Mouse (Mus musculus) midbrain, embryonic 12.5 days (tissue): Measurements from ENCODE around the gene Hsd17b14. TPM values are rescaled to one million over a fixed set of nuclear protein-coding genes. Genes with fewer than 3 reads are reported as not detected.

Source experiments
- ATAC-seq: fragments of 200-750 bp; cut with Nextera tagmentation; 2 replicates; pipeline ENCODE4 v1.8.0; 2017; ENCODE audit warnings: low read depth, moderate TSS enrichment, moderate library complexity; ENCODE audit not compliant: low FRiP score
- H3K27ac ChIP-seq: fragments of 300-500 bp; sonication (generic); replicated peaks from 2 replicates; pipeline ENCODE4 v1.5.1; 2016; ENCODE audit warnings: mild to moderate bottlenecking
- H3K27me3 ChIP-seq: fragments of 300-500 bp; sonication (generic); 2 replicates; pipeline ENCODE4 v1.6.1; 2016; ENCODE audit warnings: mild to moderate bottlenecking
- H3K36me3 ChIP-seq: fragments of 300-500 bp; sonication (generic); 2 replicates; pipeline ENCODE4 v1.6.1; 2016
- H3K4me1 ChIP-seq: fragments of 300-500 bp; sonication (generic); 2 replicates; pipeline ENCODE4 v1.6.1; 2016
- H3K4me2 ChIP-seq: fragments of 300-500 bp; sonication (generic); replicated peaks from 2 replicates; pipeline ENCODE4 v1.6.1; 2016; ENCODE audit warnings: mild to moderate bottlenecking, moderate library complexity
- H3K4me3 ChIP-seq: fragments of 300-500 bp; sonication (generic); 2 replicates; pipeline ENCODE4 v1.5.1; 2016; ENCODE audit warnings: mild to moderate bottlenecking
- H3K9ac ChIP-seq: fragments of 300-500 bp; sonication (generic); replicated peaks from 2 replicates; pipeline ENCODE4 v1.6.1; 2016; ENCODE audit warnings: mild to moderate bottlenecking, moderate library complexity
- H3K9me3 ChIP-seq: fragments of 300-500 bp; sonication (generic); 2 replicates; pipeline ENCODE4 v1.6.1; 2016; ENCODE audit warnings: mild to moderate bottlenecking
- WGBS: fragments of 180-500 bp; shearing (Covaris S2); methylation state at CpG from one replicate; pipeline ENCODE4 v1.1.7; 2016; 5-methylcytosine and 5-hydroxymethylcytosine counted together
- polyA plus RNA-seq: library from polyadenylated mRNA; unstranded; fragments of >200 nt; fragmentation: Nextera tagmentation; extraction: Ambion mirVana; gene quantifications from 2 replicates; pipeline ENCODE4 v1.2.1, GENCODE M21; 2016

Gene Hsd17b14
- polyA plus RNA-seq, 1 experiment from 2014 or later, result 0.78 TPM

DNA sequence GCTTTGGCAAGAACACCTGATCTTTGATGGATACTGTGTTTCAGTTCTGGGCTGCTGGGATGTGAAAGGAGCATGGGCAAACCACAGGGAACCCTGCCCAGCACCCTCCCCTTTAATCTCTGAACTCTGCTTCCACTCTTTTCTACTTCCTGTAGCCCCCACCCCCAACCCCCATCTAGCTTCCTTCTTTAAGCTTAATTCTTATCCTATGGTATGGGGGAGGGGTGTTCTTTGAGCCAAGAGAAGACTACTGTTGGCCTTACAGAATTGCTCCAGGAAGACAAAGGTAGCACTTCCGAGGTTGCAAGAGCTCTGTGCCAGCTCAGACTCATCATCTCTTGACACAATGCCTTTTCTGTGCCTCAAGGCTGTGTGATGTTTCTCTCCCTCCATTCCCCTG lies 17.3 kb downstream of the Hsd17b14 start:
- ATAC-seq, result no peak
- Histone ChIP-seq H3K4me2 (0 out of 2 replicates have a peak overlapping the region, but pooled peaks have one; percentile 80), H3K9ac (no peak overlapping the region), H3K4me1 (peaks cover 33% of the 10 kb centered on the region), H3K9me3 (no peaks in the 10 kb centered on the region), H3K36me3 (peaks cover 7% of the 10 kb centered on the region), H3K4me3 (no peak overlapping the region), H3K27me3 (no peaks in the 10 kb centered on the region), H3K27ac (no peak overlapping the region)
- 71% methylated on average over 1 of the region's 1 CpGs for WGBS

DNA sequence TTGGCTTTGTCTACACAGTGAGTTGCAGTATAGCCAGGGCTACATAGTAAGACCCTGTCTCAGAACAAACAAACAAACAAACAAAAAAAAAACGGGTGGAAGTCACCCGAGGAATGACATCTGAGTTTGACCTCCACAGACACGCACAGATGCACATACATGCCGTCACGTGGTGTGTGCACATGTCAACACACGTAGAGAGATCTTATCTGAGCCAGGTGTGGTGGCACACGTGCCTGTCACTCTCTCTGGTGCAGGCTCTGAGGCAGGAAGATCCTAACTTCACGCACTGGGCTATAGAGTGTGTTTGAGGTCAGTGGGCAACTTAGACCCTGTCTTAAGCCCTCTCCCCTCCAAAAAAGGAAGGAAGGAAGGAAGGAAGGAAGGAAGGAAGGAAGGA lies 19.3 kb downstream of the Hsd17b14 start:
- no peak overlapping the region for H3K4me3 ChIP-seq
- ATAC-seq, result no peak
- H3K36me3 ChIP-seq, result peaks cover 16% of the 10 kb centered on the region
- H3K4me1 ChIP-seq, result peaks cover 17% of the 10 kb centered on the region
- no peaks in the 10 kb centered on the region for H3K27me3 ChIP-seq
- H3K4me2 ChIP-seq, result no peak overlapping the region
- WGBS, result 86% methylated on average over 8 of the region's 8 CpGs
- no peaks in the 10 kb centered on the region for H3K9me3 ChIP-seq
- H3K9ac ChIP-seq, result no peak overlapping the region
- no peak overlapping the region for H3K27ac ChIP-seq

DNA sequence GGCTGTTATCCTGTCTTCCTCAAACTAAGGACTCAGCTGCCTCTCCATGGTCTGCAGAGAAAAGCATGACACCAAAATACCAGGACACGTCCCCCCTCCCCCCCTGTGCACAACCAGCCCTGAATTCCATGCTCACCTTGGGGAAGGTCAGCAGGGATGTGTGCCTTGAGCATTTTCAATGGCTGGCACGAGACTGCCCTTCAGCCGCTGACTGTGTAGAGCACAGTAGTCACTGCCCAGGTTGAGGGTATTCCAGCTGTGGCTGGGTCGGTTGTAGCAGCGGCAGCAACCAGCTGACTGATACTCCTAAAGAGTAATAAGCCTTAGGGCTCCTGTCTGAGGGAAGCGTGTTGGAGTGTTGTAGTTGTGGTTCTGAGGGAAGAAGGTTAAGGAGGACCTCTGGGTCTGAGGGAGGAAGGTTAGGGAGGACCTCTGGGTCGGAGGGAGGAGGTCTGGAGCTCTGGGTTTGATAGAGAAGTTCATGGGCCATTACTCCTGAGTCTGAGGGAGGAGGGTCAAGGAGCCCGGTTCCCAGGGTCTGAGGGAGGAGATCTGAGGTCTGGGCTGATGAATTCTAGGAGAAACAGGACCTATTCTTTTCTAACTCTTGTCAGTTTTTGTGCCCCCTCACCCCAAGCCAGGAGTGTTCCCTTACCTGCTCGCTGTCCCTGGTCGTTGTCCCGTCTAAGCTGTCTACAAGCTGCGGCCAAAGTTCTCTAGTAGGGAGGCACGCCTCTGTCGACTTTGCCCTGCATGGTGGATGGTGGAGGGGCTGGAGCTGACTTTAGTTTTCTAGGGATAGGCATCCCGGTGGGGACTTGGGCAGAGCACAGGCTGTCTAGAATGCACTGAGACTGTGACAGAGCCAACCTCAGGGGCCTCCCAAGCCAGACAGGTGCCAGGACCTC lies 20.0 kb downstream of the Hsd17b14 start:
- H3K27ac ChIP-seq, result no peak overlapping the region
- ATAC-seq, result no peak
- peaks cover 17% of the 10 kb centered on the region for H3K4me1 ChIP-seq
- no peaks in the 10 kb centered on the region for H3K9me3 ChIP-seq
- no peak overlapping the region for H3K9ac ChIP-seq
- WGBS, result 88% methylated on average over 15 of the region's 15 CpGs
- no peaks in the 10 kb centered on the region for H3K27me3 ChIP-seq
- peaks cover 17% of the 10 kb centered on the region for H3K36me3 ChIP-seq
- no peak overlapping the region for H3K4me3 ChIP-seq
- H3K4me2 ChIP-seq, result no peak overlapping the region

DNA sequence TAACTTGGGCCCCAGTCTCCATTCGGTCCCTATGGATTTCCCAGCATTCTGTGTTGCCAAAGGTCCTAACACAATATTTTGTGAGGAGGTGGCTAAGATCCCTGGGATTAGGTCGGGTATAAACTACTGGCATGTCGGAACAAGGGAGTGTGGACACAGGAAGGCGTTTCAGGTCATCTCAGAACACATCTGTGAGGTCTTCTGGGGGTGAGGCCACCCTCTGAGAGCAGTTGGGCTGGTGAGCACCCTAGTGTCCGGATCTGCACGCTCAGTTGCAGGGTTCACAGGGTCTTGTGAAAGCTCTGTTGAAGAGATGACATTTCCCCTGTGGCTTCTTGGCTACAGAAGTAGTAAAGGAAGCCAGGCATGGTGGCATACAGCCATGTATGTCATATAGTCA lies 31.2 kb downstream of the Hsd17b14 start:
- H3K4me3 ChIP-seq, result no peak overlapping the region
- no peak overlapping the region for H3K27ac ChIP-seq
- no peak overlapping the region for H3K9ac ChIP-seq
- peaks cover 18% of the 10 kb centered on the region for H3K36me3 ChIP-seq
- no peak for ATAC-seq
- H3K9me3 ChIP-seq, result no peaks in the 10 kb centered on the region
- no peaks in the 10 kb centered on the region for H3K27me3 ChIP-seq
- H3K4me2 ChIP-seq, result no peak overlapping the region
- 0 out of 2 replicates have a peak, but pooled peaks cover 3% of the 10 kb centered on the region for H3K4me1 ChIP-seq
- 88% methylated on average over 6 of the region's 6 CpGs for WGBS

DNA sequence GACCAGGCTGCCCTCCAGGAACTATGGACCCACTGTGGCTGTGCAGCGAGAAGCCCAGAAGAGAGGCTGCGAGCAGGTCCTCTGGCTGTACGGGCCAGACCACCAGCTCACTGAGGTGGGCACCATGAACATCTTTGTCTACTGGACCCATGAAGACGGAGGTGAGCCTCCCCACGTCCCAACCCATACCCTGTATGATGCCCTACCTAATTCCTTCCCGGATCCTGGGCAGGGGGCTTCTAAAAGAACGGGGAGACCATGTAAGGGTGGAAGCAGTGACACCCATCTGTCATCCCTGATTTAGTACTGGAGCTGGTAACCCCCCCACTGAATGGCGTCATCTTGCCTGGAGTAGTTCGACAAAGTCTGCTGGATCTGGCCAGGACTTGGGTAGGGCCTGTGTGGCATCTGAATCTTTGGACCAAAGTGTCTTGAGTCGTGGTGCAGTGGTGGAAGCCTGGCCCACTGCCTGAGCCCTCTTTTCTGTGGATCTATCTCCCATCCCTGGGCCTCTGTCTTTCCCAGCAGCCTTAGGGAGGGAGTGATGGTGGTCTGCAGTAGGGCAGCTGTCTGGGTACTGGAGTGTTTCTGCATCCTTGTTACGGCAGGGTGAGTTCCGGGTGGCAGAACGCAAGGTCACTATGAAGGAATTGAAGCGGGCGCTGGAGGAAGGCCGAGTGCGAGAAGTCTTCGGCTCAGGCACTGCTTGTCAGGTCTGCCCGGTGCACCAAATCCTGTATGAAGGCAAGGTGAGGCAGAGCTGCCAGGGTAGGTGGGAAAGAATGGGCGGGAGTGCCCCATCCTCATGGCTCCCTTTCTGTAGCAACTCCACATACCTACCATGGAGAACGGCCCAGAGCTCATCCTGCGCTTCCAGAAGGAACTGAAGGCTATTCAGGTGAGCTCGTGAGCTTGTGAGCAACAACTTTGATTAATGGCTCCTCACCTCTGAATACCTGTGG lies 33.2 kb downstream of the Hsd17b14 start:
- no peak overlapping the region for H3K9ac ChIP-seq

DNA sequence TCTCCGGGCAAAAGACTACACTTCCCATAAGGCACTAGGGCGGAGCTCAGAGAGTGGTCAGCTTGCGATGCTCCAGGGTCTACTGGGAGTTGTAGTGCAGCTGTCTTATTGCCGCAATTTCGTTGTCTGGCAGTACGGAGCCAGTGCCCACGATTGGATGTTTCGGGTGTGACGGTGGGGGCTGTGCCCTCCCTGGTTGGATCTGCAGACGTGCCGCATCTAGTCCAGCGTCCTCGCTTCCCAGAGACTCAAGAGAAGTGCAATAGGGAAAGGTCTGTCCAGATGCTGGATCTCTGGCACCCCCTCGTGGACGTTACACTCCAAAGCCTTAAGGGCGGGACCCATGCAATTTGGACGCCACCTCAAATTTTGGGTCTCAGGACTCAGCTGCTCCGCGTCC lies 34.5 kb downstream of the Hsd17b14 start:
- Histone ChIP-seq H3K9ac (0 out of 2 replicates have a peak overlapping the region, but pooled peaks have one; percentile 24), H3K4me1 (0 out of 2 replicates have a peak, but pooled peaks cover 3% of the 10 kb centered on the region), H3K4me3 (peak overlapping the region; percentile 35), H3K27ac (peak overlapping the region; percentile 63; the same call in 1 of the 2 replicates), H3K36me3 (peaks cover 18% of the 10 kb centered on the region), H3K9me3 (no peaks in the 10 kb centered on the region), H3K4me2 (peak overlapping the region; percentile 54), H3K27me3 (no peaks in the 10 kb centered on the region)
- WGBS, result 5% methylated on average over 19 of the region's 19 CpGs
- peak; percentile 97 for ATAC-seq

More for the DNA sequence above, 33.2 kb downstream of the Hsd17b14 start:
- Histone ChIP-seq H3K9me3 (no peaks in the 10 kb centered on the region), H3K4me3 (no peak overlapping the region), H3K27me3 (no peaks in the 10 kb centered on the region), H3K27ac (no peak overlapping the region), H3K4me1 (0 out of 2 replicates have a peak, but pooled peaks cover 3% of the 10 kb centered on the region), H3K4me2 (peak overlapping the region; percentile 5; the same call in 1 of the 2 replicates), H3K36me3 (peaks cover 18% of the 10 kb centered on the region)
- 93% methylated on average over 23 of the region's 23 CpGs for WGBS
- ATAC-seq, result no peak

DNA sequence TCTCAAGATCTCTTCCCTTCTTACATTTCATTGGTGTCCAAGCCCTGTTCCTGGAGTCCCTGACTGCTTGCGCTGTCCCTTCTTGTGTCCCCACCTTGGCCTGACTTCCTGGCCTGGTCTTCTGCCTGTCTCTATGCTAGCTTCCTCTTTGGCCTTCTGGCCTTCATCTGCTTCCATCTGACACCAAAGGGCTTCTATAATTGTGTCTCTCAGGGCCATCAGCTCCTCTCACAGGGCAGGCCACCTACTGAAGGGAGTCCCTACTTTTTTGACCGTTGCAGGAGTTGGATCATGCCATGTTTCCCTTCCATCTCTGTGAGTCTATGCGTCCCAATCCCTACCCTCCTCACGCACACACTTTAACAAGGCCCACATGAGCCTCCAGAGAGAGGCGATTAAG lies 35.2 kb downstream of the Hsd17b14 start:
- 0 out of 2 replicates have a peak overlapping the region, but pooled peaks have one; percentile 24 for H3K9ac ChIP-seq
- no peak for ATAC-seq
- H3K9me3 ChIP-seq, result no peaks in the 10 kb centered on the region
- H3K4me2 ChIP-seq, result no peak overlapping the region
- H3K4me3 ChIP-seq, result no peak overlapping the region
- H3K36me3 ChIP-seq, result peaks cover 15% of the 10 kb centered on the region
- H3K27me3 ChIP-seq, result no peaks in the 10 kb centered on the region
- 0 out of 2 replicates have a peak, but pooled peaks cover 3% of the 10 kb centered on the region for H3K4me1 ChIP-seq
- H3K27ac ChIP-seq, result no peak overlapping the region
- WGBS, result 96% methylated on average over 5 of the region's 5 CpGs

DNA sequence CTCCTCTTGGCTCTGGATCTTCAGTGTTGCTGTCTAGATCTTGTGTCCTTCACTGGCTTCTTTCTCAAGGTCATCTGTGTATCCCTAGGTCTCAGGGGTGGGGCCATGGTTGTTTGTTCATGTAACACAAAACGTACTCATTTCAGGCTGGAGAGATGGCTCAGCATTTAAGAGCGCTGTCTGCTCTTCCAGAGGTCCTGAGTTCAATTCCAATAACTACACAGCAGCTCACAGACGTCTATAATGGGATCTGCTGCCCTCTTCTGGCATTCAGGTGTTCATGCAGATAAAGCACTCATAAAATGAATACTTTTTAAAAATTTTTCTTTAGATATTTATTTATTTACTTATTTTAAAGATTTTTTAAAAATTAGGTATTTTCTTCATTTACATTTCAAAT lies 36.2 kb downstream of the Hsd17b14 start:
- 72% methylated on average over 3 of the region's 3 CpGs for WGBS
- H3K9ac ChIP-seq, result no peak overlapping the region
- no peak overlapping the region for H3K4me3 ChIP-seq
- no peaks in the 10 kb centered on the region for H3K27me3 ChIP-seq
- no peak for ATAC-seq
- H3K27ac ChIP-seq, result no peak overlapping the region
- 0 out of 2 replicates have a peak, but pooled peaks cover 3% of the 10 kb centered on the region for H3K4me1 ChIP-seq
- no peaks in the 10 kb centered on the region for H3K9me3 ChIP-seq
- peaks cover 5% of the 10 kb centered on the region for H3K36me3 ChIP-seq
- no peak overlapping the region for H3K4me2 ChIP-seq

DNA sequence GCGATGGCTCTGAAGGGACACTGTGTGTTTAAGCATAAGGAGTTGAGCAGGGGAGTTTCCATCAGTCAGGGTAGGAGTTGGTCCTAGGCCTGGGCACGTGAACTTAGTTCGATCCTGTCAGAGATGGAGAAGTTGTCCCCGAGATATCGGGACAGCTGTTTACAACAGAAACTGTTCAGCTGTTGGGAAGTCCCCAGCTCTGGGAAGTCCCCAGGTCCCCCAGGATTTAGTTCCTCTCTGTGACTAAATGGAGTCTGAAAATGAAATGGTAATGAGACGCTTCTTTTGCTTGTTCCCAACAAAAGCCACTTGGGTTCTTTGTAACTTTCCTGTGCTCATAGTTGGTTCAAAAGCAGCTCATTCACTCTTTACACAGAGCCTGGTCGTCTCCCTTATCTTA lies 37.2 kb downstream of the Hsd17b14 start:
- no peak overlapping the region for H3K9ac ChIP-seq

DNA sequence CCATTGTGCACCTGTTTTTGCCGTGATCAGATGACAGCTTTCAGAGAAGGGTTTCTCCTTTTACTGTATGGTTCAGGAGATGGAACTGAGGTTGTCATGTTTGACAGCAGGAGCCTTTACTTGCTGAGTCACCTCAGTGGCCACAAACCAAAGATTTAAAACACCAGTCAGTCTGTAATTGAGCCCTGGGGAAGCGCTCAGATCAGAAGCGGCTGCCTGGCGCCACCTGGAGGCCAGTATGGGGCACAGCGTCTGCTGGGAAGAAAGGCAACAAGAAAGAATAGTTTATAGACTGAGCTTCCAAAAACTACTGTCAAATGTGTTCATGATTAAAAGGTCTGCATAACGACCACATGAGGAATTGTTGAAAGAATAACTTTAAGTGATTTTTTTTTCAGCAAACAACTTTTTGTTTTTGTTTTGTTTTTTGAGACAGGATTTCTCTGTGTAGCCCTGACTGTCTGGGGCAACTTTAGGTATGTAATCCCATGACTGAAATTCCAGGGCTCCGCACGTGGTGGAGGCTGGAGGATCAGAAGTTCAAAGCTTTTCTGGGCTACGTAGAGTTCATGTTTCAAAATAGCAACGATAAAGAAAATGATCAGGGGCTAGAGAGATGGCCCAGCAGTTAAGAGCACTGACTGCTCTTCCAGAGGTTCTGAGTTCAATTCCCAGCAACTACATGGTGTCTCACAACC lies 38.6 kb downstream of the Hsd17b14 start:
- 29% methylated on average over 10 of the region's 10 CpGs for WGBS
- no peak for ATAC-seq
- H3K27me3 ChIP-seq, result no peaks in the 10 kb centered on the region
- no peak overlapping the region for H3K4me3 ChIP-seq
- no peaks in the 10 kb centered on the region for H3K36me3 ChIP-seq
- H3K9ac ChIP-seq, result no peak overlapping the region
- no peak overlapping the region for H3K27ac ChIP-seq
- 0 out of 2 replicates have a peak, but pooled peaks cover 3% of the 10 kb centered on the region for H3K4me1 ChIP-seq
- no peak overlapping the region for H3K4me2 ChIP-seq
- H3K9me3 ChIP-seq, result no peaks in the 10 kb centered on the region

More for the DNA sequence above, 37.2 kb downstream of the Hsd17b14 start:
- no peaks in the 10 kb centered on the region; the same call in 1 of the 2 replicates for H3K36me3 ChIP-seq
- no peak overlapping the region for H3K4me2 ChIP-seq
- H3K27me3 ChIP-seq, result no peaks in the 10 kb centered on the region
- no peak overlapping the region for H3K4me3 ChIP-seq
- ATAC-seq, result no peak
- 80% methylated on average over 7 of the region's 7 CpGs for WGBS
- H3K27ac ChIP-seq, result no peak overlapping the region
- no peaks in the 10 kb centered on the region for H3K9me3 ChIP-seq
- H3K4me1 ChIP-seq, result 0 out of 2 replicates have a peak, but pooled peaks cover 3% of the 10 kb centered on the region

DNA sequence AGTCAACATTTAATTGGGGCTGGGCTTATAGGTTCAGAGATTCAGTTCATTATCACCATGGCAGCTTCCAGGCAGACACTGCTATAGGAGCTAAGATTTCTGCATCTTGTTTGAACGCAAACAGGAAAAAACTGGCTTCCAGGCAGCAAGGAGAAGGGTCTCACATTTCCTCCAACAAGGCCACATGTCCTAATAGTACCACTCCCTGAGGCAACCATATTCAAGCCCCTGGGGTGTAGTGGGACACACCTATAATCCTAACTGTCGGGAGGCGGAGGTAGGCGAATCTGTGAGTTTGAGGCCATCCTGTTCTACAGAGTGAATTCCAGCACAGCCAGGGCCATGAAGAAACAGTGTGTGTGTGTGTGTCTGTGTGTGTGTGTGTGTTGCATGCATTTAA lies 40.5 kb downstream of the Hsd17b14 start:
- H3K4me2 ChIP-seq, result no peak overlapping the region
- H3K36me3 ChIP-seq, result no peaks in the 10 kb centered on the region
- H3K9me3 ChIP-seq, result no peaks in the 10 kb centered on the region
- H3K27ac ChIP-seq, result no peak overlapping the region
- H3K4me3 ChIP-seq, result no peak overlapping the region
- H3K9ac ChIP-seq, result no peak overlapping the region
- H3K27me3 ChIP-seq, result no peaks in the 10 kb centered on the region
- no peaks in the 10 kb centered on the region for H3K4me1 ChIP-seq
- ATAC-seq, result no peak
- 81% methylated on average over 4 of the region's 4 CpGs for WGBS
